Mouse (Mus musculus) liver, embryonic 12.5 days (tissue): Measurements from ENCODE around the gene Ntn3. TPM values are rescaled to one million over a fixed set of nuclear protein-coding genes. Genes with fewer than 3 reads are reported as not detected.

Experiments used
- ATAC-seq: fragments of 200-750 bp; cut with Nextera tagmentation; 2 replicates; pipeline ENCODE4 v1.8.0; 2017; ENCODE audit warnings: moderate number of reproducible peaks, mild to moderate bottlenecking, moderate library complexity
- H3K27ac ChIP-seq: fragments of 300-500 bp; sonication (generic); 2 replicates; pipeline ENCODE4 v1.5.1; 2016; ENCODE audit warnings: mild to moderate bottlenecking
- H3K27me3 ChIP-seq: fragments of 300-500 bp; sonication (generic); replicated peaks from 2 replicates; pipeline ENCODE4 v1.6.1; 2016; ENCODE audit warnings: mild to moderate bottlenecking, moderate library complexity
- H3K36me3 ChIP-seq: fragments of 300-500 bp; sonication (generic); 2 replicates; pipeline ENCODE4 v1.6.1; 2016; ENCODE audit warnings: mild to moderate bottlenecking, moderate library complexity
- H3K4me1 ChIP-seq: fragments of 300-500 bp; sonication (generic); 2 replicates; pipeline ENCODE4 v1.6.1; 2016
- H3K4me2 ChIP-seq: fragments of 300-500 bp; sonication (generic); 2 replicates; pipeline ENCODE4 v1.6.1; 2016; ENCODE audit warnings: mild to moderate bottlenecking, moderate library complexity
- H3K4me3 ChIP-seq: fragments of 300-500 bp; sonication (generic); 2 replicates; pipeline ENCODE4 v1.5.1; 2016; ENCODE audit warnings: mild to moderate bottlenecking, moderate library complexity
- H3K9ac ChIP-seq: fragments of 300-500 bp; sonication (generic); 2 replicates; pipeline ENCODE4 v1.6.1; 2016; ENCODE audit warnings: mild to moderate bottlenecking, moderate library complexity
- H3K9me3 ChIP-seq: fragments of 300-500 bp; sonication (generic); replicated peaks from 2 replicates; pipeline ENCODE4 v1.6.1; 2016; ENCODE audit warnings: mild to moderate bottlenecking, moderate library complexity
- WGBS: fragments of 180-500 bp; shearing (Covaris S2); methylation state at CpG from one replicate; pipeline ENCODE4 v1.1.7; 2016; ENCODE audit not compliant: insufficient replicate concordance; 5-methylcytosine and 5-hydroxymethylcytosine counted together
- polyA plus RNA-seq: library from polyadenylated mRNA; unstranded; fragments of >200 nt; fragmentation: Nextera tagmentation; extraction: Ambion mirVana; gene quantifications from 2 replicates; pipeline ENCODE4 v1.2.1, GENCODE M21; 2016

The Ntn3 gene
- polyA plus RNA-seq, 1 experiment from 2014 or later = 2.1 TPM

DNA sequence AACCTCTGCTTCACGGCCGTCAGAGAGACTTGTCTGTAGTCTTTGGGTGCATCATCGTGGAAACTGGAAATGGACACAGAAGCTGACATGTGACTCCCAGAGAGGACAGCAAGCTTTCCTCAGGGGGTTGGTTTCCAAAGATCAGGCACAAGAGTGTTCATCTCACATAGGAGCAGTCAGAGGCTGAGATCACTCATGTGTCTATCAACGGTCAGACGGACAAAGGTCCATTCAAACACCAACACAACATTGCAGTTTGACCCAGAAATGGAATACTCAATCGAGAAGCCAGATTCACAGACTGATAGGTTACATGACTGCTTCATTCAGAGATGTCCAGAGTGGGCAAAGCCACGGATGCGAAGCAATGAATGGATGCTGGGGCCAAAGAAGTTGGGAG, 17.4 kb upstream of the Ntn3 start:
- Histone ChIP-seq H3K4me1 (peaks cover 64% of the 10 kb centered on the region), H3K36me3 (peaks cover 100% of the 10 kb centered on the region), H3K27me3 (no peaks in the 10 kb centered on the region), H3K9me3 (no peaks in the 10 kb centered on the region), H3K4me2 (peak overlapping the region; percentile 50), H3K27ac (peak overlapping the region; percentile 97), H3K4me3 (peak overlapping the region; percentile 9; the same call in 1 of the 2 replicates), H3K9ac (peak overlapping the region; percentile 60)
- no peak for ATAC-seq
- WGBS = 87% methylated on average over 8 of the region's 8 CpGs

DNA sequence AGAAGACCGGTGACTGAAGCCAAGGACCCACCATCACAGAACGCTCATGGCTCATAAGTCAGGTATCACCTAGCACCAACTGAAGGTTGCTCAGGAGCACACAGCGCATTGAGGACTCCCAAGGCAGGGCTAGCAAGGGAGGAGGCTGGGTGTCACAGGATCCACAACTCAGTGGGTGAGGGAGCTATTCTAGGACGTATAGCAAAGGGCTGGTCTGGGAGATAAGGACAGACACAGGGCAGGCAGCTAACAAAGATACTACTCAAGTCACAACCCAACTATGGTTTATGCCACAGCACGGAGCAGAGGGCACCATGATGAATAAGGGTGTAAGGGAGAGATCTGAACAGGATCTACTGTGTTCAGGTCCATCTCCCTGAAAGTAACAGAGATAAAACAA, 16.5 kb upstream of the Ntn3 start:
- ATAC-seq = peak; percentile 95
- Histone ChIP-seq H3K4me3 (0 out of 2 replicates have a peak overlapping the region, but pooled peaks have one; percentile 9), H3K4me1 (peaks cover 72% of the 10 kb centered on the region), H3K27me3 (no peaks in the 10 kb centered on the region), H3K4me2 (peak overlapping the region; percentile 50), H3K9me3 (no peaks in the 10 kb centered on the region), H3K27ac (peak overlapping the region; percentile 97), H3K9ac (peak overlapping the region; percentile 60), H3K36me3 (peaks cover 91% of the 10 kb centered on the region)
- 48% methylated on average over 5 of the region's 5 CpGs for WGBS

DNA sequence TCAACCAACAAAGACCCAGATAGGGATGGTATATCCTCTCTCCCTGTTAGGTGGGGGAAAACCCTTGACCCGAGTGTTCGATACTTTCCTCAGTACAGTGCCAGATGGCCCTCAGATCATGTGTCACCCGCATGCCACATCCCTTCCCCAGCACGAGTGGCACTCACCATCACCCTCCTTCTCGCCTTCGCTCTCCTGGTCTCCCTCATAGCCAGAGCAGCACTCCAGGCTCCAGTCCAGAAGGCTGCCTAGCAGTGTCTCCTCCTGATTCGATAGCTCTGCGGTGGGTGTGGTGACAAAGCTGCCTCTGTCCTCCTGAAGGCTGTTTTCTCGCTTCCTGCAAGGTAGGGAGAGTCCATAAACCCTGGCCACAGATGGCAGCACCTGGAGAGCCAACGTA, 15.4 kb upstream of the Ntn3 start:
- Histone ChIP-seq H3K4me3 (no peak overlapping the region), H3K4me1 (peaks cover 79% of the 10 kb centered on the region), H3K36me3 (peaks cover 80% of the 10 kb centered on the region), H3K9ac (peak overlapping the region; percentile 57; the same call in 1 of the 2 replicates), H3K27ac (peak overlapping the region; percentile 97), H3K4me2 (no peak overlapping the region), H3K27me3 (no peaks in the 10 kb centered on the region), H3K9me3 (no peaks in the 10 kb centered on the region)
- WGBS = 90% methylated on average over 10 of the region's 10 CpGs
- no peak for ATAC-seq

DNA sequence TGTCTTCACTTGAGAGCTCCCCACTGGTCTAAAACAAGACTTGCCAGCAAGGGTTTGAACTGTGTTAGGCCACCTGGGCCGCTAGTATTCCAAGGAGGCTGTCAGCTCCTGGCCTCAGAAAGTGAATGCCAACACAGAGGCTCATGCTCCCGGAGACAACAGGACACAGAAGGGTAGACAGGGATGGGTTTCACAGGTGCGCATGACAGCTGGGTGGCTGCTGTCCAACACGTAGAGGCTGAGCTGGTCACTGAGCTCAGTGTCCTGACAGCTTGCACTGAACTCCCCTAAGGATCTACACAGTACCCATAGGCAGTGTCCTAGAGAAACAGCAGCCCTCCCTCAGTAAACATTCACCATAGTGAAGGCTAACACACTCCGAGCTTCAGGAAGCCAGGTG, 14.2 kb upstream of the Ntn3 start:
- Histone ChIP-seq H3K9ac (no peak overlapping the region; the same call in 1 of the 2 replicates), H3K27me3 (no peaks in the 10 kb centered on the region), H3K9me3 (no peaks in the 10 kb centered on the region), H3K4me2 (no peak overlapping the region), H3K4me1 (peaks cover 89% of the 10 kb centered on the region), H3K36me3 (peaks cover 79% of the 10 kb centered on the region), H3K27ac (peak overlapping the region; percentile 97), H3K4me3 (no peak overlapping the region)
- WGBS = 88% methylated on average over 5 of the region's 5 CpGs
- ATAC-seq = no peak

DNA sequence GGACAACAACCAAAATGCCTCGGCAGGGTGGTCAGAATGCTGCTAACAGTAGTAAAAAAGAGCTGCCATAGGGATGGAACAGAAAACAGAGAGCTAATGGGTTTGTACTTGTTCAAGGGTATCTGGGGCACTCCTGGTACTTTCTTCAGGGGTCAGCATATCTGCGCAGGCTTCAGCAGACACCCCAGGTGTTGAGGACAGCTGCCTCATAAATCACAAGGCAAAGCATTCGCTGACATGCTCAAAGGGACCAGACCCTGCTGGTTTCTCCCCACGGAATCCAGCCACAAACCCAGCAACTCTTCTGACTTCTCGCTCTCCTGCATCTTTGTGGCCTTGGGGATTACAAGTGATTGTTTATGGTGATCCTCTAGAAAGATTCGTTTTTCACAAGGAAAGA, 13.3 kb upstream of the Ntn3 start:
- Histone ChIP-seq H3K9ac (no peak overlapping the region), H3K4me1 (peaks cover 89% of the 10 kb centered on the region), H3K36me3 (peaks cover 79% of the 10 kb centered on the region), H3K27me3 (no peaks in the 10 kb centered on the region), H3K4me2 (no peak overlapping the region), H3K4me3 (no peak overlapping the region), H3K27ac (peak overlapping the region; percentile 91), H3K9me3 (no peaks in the 10 kb centered on the region)
- ATAC-seq = no peak
- 82% methylated on average over 6 of the region's 6 CpGs for WGBS

DNA sequence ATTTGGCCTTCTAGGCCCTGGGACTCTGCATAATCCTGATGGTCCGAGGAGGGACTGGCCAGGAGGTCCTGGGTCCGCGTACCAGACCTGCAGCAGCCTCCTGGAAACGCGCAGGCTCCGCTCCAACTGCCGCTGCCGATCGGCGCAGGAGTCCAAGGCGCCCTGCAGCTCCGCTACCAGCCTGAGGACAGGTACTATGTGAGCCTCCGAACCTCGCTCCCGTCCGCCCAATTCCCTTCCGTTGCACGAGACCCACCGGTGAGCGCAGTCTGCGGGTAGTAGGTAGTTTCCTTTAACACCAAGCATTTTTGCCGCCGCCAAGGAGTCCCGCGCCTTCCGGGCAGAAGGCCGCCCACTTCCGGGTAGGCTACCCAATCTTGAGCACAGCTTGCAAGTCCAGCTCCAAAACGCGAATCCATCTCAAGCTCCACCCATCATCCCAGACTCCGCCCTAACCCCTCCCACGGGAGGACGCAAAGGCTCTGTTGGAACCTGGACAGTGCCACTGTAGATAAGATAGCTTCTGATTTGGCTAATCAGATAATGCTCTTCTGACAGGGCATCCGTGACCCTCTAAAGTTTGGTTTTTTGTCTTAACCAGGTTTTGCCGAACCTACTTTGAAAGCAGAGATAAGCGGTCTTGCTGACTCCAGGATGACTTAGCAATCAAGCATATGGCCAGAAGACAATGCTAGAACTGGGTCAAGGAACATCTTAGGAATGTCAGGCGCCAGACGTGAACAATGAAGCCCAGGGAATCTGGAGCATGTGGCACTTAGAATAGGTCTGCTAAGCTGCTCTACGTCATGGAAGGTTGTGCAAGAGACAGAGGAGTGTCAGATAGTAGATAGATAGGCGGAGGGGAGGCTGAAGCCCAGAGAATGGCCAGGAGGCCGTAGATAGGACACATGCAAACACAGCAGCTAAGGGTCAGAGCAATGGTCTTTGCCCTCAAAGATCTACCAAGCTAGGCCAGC, 11.4 kb upstream of the Ntn3 start, which contains the start of gene Tedc2:
Gene Tedc2 (minus strand): TSS at position 417 of the 977 bp plus-strand sequence.
- Histone ChIP-seq H3K4me2 (peak within 1 kb of the TSS; percentile 92), H3K4me1 (peaks cover 81% of the 10 kb centered on the region), H3K27ac (peak within 1 kb of the TSS; percentile 91), H3K9me3 (no peaks in the 10 kb centered on the region), H3K4me3 (peak within 1 kb of the TSS; percentile 89), H3K27me3 (no peaks in the 10 kb centered on the region), H3K36me3 (peaks cover 79% of the 10 kb centered on the region), H3K9ac (peak within 1 kb of the TSS; percentile 89)
- ATAC-seq = peak; percentile 90
- WGBS = 2% methylated on average over 41 of the region's 41 CpGs

DNA sequence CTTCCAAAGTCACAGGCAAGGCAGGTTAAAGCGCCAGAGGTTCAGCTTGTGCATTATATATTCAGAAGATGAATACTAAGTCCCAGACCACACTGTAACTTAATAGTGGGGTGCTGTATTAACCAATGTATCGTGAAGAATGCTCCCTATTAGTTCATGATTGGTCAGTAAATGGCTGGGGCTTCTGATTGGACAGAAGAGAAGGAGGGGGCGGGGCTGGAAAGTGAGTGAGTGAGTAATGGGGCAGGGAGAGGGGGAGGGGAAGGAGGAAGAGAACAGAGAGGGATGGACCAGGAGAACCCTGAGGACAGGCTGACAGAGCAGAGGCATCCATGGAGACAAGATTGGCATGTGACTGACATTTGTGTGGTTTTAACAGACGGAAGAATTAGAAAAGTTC, 7.5 kb upstream of the Ntn3 start:
- Histone ChIP-seq H3K4me2 (no peak overlapping the region), H3K4me1 (peaks cover 71% of the 10 kb centered on the region), H3K36me3 (peaks cover 55% of the 10 kb centered on the region), H3K9me3 (no peaks in the 10 kb centered on the region), H3K4me3 (no peak overlapping the region), H3K9ac (no peak overlapping the region), H3K27me3 (peaks cover 21% of the 10 kb centered on the region), H3K27ac (no peak overlapping the region)
- WGBS = 78% methylated on average over 4 of the region's 4 CpGs
- ATAC-seq = no peak

DNA sequence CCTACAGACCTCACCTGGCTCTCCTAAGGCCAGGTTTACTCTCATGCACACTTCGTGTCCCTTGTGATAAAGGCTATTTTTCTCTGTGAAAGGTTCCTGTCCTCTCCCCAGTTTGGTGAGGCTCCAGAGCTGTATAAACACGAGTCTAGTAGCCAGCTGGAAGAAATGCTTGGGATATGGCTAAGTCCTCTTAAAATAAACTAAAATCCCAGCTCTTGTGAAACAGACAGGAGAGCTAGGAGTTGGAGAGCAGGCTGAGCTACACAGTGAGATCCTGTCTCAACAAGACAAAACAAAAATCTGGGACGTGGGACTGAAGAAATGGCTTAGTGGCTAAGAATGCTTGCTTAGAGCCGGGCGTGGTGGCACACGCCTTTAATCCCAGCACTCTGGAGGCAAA, 3.9 kb upstream of the Ntn3 start:
- 71% methylated on average over 6 of the region's 6 CpGs for WGBS
- no peak overlapping the region; the same call in 1 of the 2 replicates for H3K27ac ChIP-seq
- H3K4me2 ChIP-seq = no peak overlapping the region

DNA sequence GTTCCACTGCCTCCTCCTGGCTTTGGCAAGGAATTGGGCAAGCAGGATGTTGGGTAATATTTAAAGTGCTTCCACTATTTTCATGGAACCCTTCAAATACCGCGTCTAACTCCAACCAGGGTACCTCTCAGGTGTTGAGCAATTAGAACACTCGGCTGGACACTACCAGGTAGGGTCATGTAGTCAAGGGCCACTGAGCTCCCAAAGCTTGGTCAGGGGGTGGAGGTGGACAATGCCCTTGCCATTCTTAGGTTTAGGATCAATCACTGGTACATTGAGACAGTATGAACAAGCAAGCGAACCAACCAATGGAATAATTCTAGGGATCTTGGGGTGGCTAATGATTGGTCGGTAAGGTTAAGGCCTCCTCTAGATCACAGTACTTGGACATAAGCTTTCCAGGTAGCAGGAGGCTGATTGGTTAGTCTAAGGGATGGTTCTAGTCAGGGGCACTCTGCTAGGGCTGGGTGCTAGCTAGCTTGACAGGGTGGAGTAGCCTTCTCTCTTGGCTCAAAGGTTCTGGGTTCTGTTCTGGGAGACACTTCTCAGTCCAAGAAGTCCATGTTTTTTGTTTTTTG, 3.2 kb upstream of the Ntn3 start:
- Histone ChIP-seq H3K9ac (no peak overlapping the region), H3K4me1 (peaks cover 77% of the 10 kb centered on the region), H3K9me3 (no peaks in the 10 kb centered on the region), H3K4me2 (peak overlapping the region; percentile 87), H3K36me3 (peaks cover 33% of the 10 kb centered on the region), H3K27ac (peak overlapping the region; percentile 21; the same call in 1 of the 2 replicates), H3K4me3 (peak overlapping the region; percentile 54), H3K27me3 (peaks cover 47% of the 10 kb centered on the region)
- 34% methylated on average over 5 of the region's 5 CpGs for WGBS
- ATAC-seq = no peak

More for the DNA sequence above, 3.9 kb upstream of the Ntn3 start:
- H3K9me3 ChIP-seq = no peaks in the 10 kb centered on the region
- ATAC-seq = no peak
- peaks cover 42% of the 10 kb centered on the region for H3K27me3 ChIP-seq
- no peak overlapping the region for H3K4me3 ChIP-seq
- H3K9ac ChIP-seq = no peak overlapping the region
- peaks cover 40% of the 10 kb centered on the region for H3K36me3 ChIP-seq
- H3K4me1 ChIP-seq = peaks cover 76% of the 10 kb centered on the region

DNA sequence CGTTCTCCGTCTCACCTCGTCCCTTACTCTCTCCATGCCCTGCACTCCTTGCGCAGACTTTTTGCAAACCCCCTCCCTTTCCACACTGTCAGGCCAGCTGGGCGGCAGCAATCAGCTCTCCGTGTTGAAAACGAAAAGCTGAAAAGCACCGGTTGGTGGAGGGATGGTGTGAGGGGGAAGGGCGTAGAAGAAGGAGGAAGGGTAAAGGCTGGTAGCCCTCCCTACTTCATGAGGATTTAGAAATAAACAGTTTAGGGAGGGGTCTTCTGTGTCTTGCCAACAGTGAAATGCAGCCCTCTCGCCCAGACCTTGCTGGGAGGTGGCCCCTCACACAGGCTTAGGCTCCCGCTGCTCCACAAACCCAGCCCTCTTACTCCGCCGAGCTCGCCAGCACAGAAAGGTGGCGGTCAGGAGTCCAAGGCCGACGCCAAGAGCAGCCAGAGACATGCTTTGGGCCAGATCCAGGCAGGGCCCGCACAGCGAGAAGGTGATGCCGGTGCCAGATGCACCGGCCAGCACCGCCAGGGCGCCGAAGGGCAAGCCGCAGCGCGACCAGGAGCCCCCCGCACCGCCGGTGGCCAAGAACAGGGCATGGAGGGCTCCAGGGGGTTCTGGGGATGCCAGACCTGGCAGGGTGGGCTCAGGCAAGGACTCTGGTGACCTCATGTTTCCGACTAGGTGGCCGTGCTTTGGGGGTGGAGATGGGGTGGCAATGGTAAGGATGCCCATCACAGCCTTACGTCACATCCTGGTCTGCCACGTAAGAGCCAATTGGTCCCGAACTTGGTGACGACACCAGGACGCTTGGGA, 2.5 kb upstream of the Ntn3 start:
- peak overlapping the region; percentile 64; the same call in 1 of the 2 replicates for H3K27ac ChIP-seq
- peak overlapping the region; percentile 87 for H3K4me2 ChIP-seq
- peaks cover 77% of the 10 kb centered on the region for H3K4me1 ChIP-seq
- 6% methylated on average over 37 of the region's 37 CpGs for WGBS
- H3K9ac ChIP-seq = peak overlapping the region; percentile 71
- H3K9me3 ChIP-seq = no peaks in the 10 kb centered on the region
- H3K36me3 ChIP-seq = peaks cover 27% of the 10 kb centered on the region
- peak overlapping the region; percentile 54 for H3K4me3 ChIP-seq
- no peak for ATAC-seq
- H3K27me3 ChIP-seq = peaks cover 52% of the 10 kb centered on the region

DNA sequence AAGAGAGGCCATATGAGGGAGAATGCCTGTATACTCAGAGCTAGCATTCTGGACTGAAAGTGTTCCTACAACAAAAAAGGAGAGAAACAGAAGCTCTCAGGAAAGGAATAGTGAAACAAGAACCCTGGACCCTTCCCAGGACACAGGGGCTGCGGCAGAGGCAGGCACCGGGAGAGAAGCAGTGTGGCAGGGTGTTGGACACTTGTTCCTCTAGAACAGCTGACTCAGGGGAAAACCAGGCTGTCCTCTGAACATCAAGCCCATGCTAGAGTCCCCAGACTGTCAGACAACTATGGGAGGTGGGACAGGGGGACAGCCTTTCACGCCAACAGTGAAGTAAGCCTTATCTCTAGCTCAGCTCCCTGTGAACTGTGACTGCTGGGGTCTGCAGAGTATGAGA, 1.3 kb upstream of the Ntn3 start:
- H3K9me3 ChIP-seq = no peaks in the 10 kb centered on the region
- H3K9ac ChIP-seq = peak overlapping the region; percentile 71; the same call in 1 of the 2 replicates
- 0 out of 2 replicates have a peak overlapping the region, but pooled peaks have one; percentile 98 for H3K27ac ChIP-seq
- peaks cover 52% of the 10 kb centered on the region for H3K27me3 ChIP-seq
- WGBS = 50% methylated on average over 3 of the region's 3 CpGs
- peak overlapping the region; percentile 100 for H3K4me2 ChIP-seq
- H3K4me3 ChIP-seq = no peak overlapping the region
- H3K4me1 ChIP-seq = peaks cover 85% of the 10 kb centered on the region
- peaks cover 14% of the 10 kb centered on the region for H3K36me3 ChIP-seq
- ATAC-seq = no peak
